Mouse (Mus musculus): ENCODE results near the gene Cep57. TPM values are rescaled to one million over a fixed set of nuclear protein-coding genes. Genes with fewer than 3 reads are reported as not detected.

The Cep57 gene
- polyA plus RNA-seq, 1 experiment: 37.9 TPM

DNA sequence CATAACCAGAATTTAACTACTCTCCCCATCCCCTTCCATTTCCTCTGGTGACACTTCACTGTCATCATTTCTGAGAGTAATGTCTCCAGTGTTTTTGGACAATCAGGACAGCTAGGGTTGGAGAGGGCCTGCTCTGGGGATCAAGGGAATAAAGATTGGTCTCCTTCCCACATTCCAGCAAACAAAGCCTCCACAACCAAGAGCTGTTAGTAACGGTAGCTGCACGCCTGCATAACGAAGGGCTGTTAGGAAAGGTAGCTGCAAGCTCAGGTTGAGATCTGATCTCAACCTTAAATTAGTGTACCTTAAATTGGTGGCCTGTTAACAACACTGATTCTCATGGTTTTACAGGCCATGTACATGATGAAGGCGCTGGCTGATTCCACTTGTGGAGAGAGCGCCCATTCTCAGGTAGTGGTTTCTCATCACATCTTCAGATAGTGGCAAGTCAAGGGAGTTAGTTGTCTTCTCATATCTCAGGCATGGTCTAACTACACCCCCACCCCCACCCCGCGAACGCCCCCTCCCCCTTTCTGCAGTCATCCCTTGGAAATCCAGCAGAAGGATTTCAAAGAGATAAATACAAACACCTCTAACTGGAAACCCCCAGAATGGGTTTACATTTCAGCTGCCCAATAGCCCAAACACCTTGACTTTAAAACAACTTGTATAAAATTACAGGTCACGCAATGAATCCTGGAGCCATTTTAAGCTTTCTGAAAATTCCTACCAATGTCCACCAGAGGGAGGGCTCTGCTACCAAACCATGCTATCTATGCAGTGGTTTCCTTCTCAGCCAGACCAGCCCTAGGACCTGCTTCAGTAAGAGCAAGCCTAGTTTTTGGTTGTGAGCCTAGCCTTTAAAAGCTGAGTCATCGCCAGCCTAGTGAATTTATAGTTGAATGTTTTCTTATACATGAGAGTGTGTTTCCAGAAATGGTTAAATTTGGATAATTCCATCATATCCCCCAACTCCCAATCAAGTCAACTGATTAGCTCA lies 21.9 kb upstream of the Cep57 start:
- 88% methylated on average over 10 of the region's 10 CpGs for WGBS
- H3K4me3 ChIP-seq (replicated peaks; ENCODE audit: control insufficient read depth, low read depth, low read length): no peak overlapping the region
- no peak overlapping the region for H3K27ac ChIP-seq (ENCODE audit: control insufficient read depth, insufficient read depth, low read depth, low read length, poor library complexity)
- no peak for TF ChIP-seq POLR2A (IDR thresholded peaks at IDR 0.05; ENCODE audit: borderline replicate concordance, control insufficient read depth, low read depth, low read length)
- TF ChIP-seq CTCF (IDR thresholded peaks at IDR 0.05; ENCODE audit: control insufficient read depth, insufficient read depth, low read length): peak; percentile 18; the same call in 1 of the 2 replicates
- H3K4me1 ChIP-seq (ENCODE audit: control insufficient read depth, insufficient read depth, low read length): no peaks in the 10 kb centered on the region

DNA sequence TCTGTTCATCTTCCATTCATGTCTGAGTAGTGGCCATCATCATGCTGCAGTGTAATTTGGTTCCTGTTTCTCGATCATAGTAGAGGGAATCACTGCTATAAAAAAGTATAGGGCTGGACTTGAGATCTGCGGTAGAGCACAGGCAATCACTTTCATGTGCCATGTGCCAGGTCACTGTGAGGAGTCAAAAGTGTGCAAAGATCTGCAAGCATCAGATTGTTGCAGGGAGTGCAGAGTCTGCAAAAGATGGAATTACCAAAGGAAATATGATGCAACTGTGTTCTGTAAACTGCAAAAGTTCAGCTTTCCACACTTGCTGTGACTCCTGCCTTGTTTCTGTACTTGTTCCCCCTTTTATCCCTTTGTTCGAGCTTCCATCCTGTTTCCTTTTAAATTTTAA lies 20.7 kb upstream of the Cep57 start:
- TF ChIP-seq POLR2A (IDR thresholded peaks at IDR 0.05; ENCODE audit: borderline replicate concordance, control insufficient read depth, low read depth, low read length) (no peak), CTCF (IDR thresholded peaks at IDR 0.05; ENCODE audit: control insufficient read depth, insufficient read depth, low read length) (no peak)
- no peak overlapping the region for H3K27ac ChIP-seq (ENCODE audit: control insufficient read depth, insufficient read depth, low read depth, low read length, poor library complexity)
- H3K4me1 ChIP-seq (ENCODE audit: control insufficient read depth, insufficient read depth, low read length): no peaks in the 10 kb centered on the region
- 47% methylated on average over 3 of the region's 3 CpGs for WGBS
- H3K4me3 ChIP-seq (replicated peaks; ENCODE audit: control insufficient read depth, low read depth, low read length): no peak overlapping the region

DNA sequence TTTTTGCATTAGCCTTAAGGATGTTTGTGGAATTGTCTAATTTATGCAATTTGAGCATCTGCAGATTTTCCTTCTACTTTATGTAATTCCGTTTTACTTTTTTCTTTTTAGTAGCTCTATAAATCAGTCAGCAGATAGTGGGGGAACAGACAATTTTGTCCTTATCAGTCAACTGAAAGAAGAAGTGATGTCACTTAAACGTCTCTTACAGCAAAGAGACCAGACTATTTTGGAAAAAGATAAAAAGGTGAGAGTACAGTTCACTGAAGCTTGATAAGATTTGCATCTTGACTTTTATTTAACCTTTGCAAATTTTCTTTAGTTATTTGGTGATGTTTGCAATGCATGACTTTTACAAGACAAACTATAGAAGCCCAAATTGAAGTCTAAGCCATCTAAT lies 9.8 kb upstream of the Cep57 start:
- TF ChIP-seq CTCF (IDR thresholded peaks at IDR 0.05; ENCODE audit: control insufficient read depth, insufficient read depth, low read length) (no peak), POLR2A (IDR thresholded peaks at IDR 0.05; ENCODE audit: borderline replicate concordance, control insufficient read depth, low read depth, low read length) (no peak)
- H3K4me3 ChIP-seq (replicated peaks; ENCODE audit: control insufficient read depth, low read depth, low read length): no peak overlapping the region
- 55% methylated on average over 2 of the region's 2 CpGs for WGBS
- H3K27ac ChIP-seq (ENCODE audit: control insufficient read depth, insufficient read depth, low read depth, low read length, poor library complexity): no peak overlapping the region
- no peaks in the 10 kb centered on the region; the same call in 1 of the 2 replicates for H3K4me1 ChIP-seq (ENCODE audit: control insufficient read depth, insufficient read depth, low read length)

DNA sequence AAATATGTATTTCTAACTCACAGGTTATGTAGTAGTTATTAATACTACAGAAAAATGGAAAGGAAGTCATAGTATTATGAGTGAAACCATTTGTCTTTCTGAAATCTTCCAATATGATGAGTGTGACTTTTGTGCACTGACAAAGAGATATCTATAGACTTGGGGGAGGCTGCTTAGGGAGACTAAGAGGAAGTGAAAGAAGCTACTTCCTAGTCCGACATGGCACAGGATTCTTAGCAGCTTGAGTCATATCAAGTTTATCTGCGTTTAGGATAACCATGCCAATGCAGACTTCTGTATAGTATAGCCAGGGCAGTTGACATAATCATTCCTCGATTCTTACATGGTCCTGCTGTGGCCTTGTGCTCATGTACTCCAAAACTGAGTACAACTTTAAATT lies 8.3 kb upstream of the Cep57 start:
- no peak for TF ChIP-seq POLR2A (IDR thresholded peaks at IDR 0.05; ENCODE audit: borderline replicate concordance, control insufficient read depth, low read depth, low read length)
- no peak for TF ChIP-seq CTCF (IDR thresholded peaks at IDR 0.05; ENCODE audit: control insufficient read depth, insufficient read depth, low read length)
- H3K4me3 ChIP-seq (replicated peaks; ENCODE audit: control insufficient read depth, low read depth, low read length): no peak overlapping the region
- WGBS: 39% methylated on average over 3 of the region's 3 CpGs
- H3K27ac ChIP-seq (ENCODE audit: control insufficient read depth, insufficient read depth, low read depth, low read length, poor library complexity): no peak overlapping the region
- no peaks in the 10 kb centered on the region; the same call in 1 of the 2 replicates for H3K4me1 ChIP-seq (ENCODE audit: control insufficient read depth, insufficient read depth, low read length)

DNA sequence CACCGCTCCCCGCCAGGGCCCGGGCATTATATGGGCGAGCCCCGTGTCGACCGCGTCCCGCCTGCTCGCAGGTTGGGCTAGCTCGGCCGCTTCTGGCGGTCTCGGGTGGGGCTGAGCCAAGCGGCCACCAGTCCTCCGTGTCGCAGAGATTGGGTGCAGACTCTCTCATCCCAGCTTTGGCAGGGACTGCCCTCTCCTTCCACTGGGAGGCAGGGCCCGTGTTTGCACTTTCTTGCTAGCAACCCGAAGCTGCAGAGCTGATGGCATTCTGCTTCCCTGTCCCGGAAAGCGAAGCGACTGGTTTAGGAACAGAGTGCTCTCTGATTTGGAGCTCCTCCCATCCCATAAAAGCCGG lies 1.2 kb upstream of the Cep57 start:
- WGBS: under 1% methylated on average over 23 of the region's 23 CpGs

DNA sequence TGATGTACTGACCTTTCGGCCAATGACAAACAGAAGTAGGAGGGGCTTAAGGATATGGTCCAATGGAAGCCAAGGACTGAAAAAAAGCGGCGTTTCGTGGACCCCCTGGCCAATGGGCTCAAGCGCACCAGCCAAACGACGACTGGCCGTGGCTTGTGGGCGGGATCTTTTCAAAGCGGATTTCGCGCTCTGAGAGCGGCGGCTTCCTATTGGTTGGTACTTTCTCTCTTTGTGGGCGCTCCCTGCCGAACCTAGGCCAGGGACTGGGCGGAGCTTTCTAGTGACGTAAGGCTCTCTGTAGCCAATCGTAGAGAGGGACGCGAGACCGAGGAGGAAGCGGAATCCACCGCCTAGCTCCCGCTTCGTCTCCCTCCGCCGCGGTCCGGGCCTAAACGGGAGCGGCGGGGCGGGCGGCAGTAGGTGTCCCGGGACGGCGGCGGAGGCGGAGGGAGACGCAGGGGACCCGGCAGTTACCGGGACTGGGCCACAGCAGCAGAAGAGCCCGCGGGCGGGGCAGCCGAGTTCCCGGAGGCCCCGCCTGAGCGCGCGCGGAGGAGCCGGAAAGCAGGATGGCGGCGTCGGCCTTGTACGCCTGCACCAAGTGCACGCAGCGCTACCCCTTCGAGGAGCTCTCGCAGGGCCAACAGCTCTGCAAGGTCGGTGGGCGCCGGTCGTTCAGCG lies 639 bp upstream of the Cep57 start, which contains the start of gene Fam76b:
TSS of gene Fam76b (plus strand) at position 311 of the 681 bp plus-strand sequence.
- TF ChIP-seq POLR2A (IDR thresholded peaks at IDR 0.05; ENCODE audit: borderline replicate concordance, control insufficient read depth, low read depth, low read length) (peak; percentile 91; the same call in 1 of the 2 replicates), CTCF (IDR thresholded peaks at IDR 0.05; ENCODE audit: control insufficient read depth, insufficient read depth, low read length) (no peak)
- Histone ChIP-seq H3K27ac (ENCODE audit: control insufficient read depth, insufficient read depth, low read depth, low read length, poor library complexity) (peak within 1 kb of the TSS; percentile 96), H3K4me1 (ENCODE audit: control insufficient read depth, insufficient read depth, low read length) (peaks cover 2% of the 10 kb centered on the region; the same call in 1 of the 2 replicates), H3K4me3 (replicated peaks; ENCODE audit: control insufficient read depth, low read depth, low read length) (peak within 1 kb of the TSS; percentile 82)
- under 1% methylated on average over 67 of the region's 67 CpGs for WGBS

More for the DNA sequence above, 1.2 kb upstream of the Cep57 start:
- H3K4me3 ChIP-seq (replicated peaks; ENCODE audit: control insufficient read depth, low read depth, low read length): peak overlapping the region; percentile 81
- TF ChIP-seq POLR2A (IDR thresholded peaks at IDR 0.05; ENCODE audit: borderline replicate concordance, control insufficient read depth, low read depth, low read length): no peak
- TF ChIP-seq CTCF (IDR thresholded peaks at IDR 0.05; ENCODE audit: control insufficient read depth, insufficient read depth, low read length): no peak
- H3K4me1 ChIP-seq (ENCODE audit: control insufficient read depth, insufficient read depth, low read length): peaks cover 1% of the 10 kb centered on the region; the same call in 1 of the 2 replicates
- peak overlapping the region; percentile 96 for H3K27ac ChIP-seq (ENCODE audit: control insufficient read depth, insufficient read depth, low read depth, low read length, poor library complexity)

DNA sequence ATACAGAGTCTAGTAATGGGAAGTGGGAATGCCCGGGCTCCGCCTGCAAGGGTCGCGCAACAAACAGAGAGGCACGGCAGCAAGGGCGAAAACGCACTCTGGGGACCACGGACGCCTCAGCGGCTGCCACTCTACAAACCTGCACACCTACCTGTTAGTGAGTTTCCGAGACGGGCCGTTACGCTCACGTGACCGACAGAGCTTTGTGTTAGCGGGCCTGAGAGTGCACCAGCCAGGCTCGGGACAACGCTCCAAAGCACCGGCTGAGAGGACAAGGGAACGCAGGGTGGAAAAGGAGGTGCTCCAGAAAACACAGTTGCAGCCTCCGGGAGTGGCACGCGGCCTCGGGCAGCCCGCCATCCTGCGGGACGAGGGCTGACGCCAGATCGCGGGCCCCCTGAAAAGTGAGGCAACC lies 509 bp downstream of the Cep57 start:
- Histone ChIP-seq H3K4me1 (ENCODE audit: control insufficient read depth, insufficient read depth, low read length) (peaks cover 3% of the 10 kb centered on the region; the same call in 1 of the 2 replicates), H3K4me3 (replicated peaks; ENCODE audit: control insufficient read depth, low read depth, low read length) (peak overlapping the region; percentile 82), H3K27ac (ENCODE audit: control insufficient read depth, insufficient read depth, low read depth, low read length, poor library complexity) (peak overlapping the region; percentile 92)
- WGBS: under 1% methylated on average over 31 of the region's 31 CpGs
- no peak for TF ChIP-seq CTCF (IDR thresholded peaks at IDR 0.05; ENCODE audit: control insufficient read depth, insufficient read depth, low read length)
- TF ChIP-seq POLR2A (IDR thresholded peaks at IDR 0.05; ENCODE audit: borderline replicate concordance, control insufficient read depth, low read depth, low read length): peak; percentile 46; the same call in 1 of the 2 replicates

DNA sequence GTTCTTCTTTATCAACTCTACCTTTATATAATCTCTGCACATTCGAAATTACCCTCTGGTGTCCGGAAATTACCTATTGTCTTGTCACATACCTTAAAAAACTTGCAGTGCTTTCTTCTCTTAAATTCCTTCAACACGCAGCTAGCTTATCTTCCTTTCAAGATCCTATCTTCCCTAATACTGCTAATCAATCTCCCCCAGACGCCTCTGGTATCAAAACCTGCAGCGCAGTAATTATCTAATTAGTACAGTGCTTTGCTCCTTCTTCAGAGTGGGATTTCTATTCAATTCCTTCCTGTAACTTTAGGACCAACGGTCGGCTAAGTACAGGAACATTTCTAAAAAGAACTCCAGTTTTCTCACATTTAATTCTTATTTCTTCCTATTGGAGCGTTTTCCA lies 1.0 kb downstream of the Cep57 start:
- 3% methylated on average over 8 of the region's 8 CpGs for WGBS
- peak overlapping the region; percentile 82 for H3K4me3 ChIP-seq (replicated peaks; ENCODE audit: control insufficient read depth, low read depth, low read length)
- no peak overlapping the region for H3K27ac ChIP-seq (ENCODE audit: control insufficient read depth, insufficient read depth, low read depth, low read length, poor library complexity)
- TF ChIP-seq CTCF (IDR thresholded peaks at IDR 0.05; ENCODE audit: control insufficient read depth, insufficient read depth, low read length): no peak
- TF ChIP-seq POLR2A (IDR thresholded peaks at IDR 0.05; ENCODE audit: borderline replicate concordance, control insufficient read depth, low read depth, low read length): no peak
- peaks cover 3% of the 10 kb centered on the region; the same call in 1 of the 2 replicates for H3K4me1 ChIP-seq (ENCODE audit: control insufficient read depth, insufficient read depth, low read length)

Measured in bone marrow, adult 2 months (tissue).